ENCODE assay signal across 21 mouse cellular contexts in the genomic region with DNA sequence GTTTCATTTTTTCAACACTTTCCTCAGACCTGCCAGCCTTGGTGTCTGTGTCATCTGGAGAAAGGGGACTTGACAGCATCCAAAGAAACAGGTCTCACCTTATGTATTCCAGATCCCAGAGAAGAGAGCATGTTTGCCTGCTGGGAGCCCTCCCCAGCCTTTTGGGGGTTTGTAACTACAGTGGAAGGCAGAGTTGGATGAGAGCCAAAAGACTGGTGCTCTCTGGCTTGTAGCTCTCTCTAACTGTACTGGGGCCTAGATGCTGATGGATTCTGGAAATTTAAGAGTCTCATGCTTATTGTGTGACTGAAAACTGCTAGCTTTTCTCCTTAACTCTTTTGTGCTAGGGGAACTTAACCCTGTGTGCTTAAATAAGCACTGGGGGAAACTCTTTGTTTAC. TPM values are rescaled to one million over a fixed set of nuclear protein-coding genes. Genes with fewer than 3 reads are reported as not detected.
DNase-seq lines count a peak whose midpoint lies in the region; ATAC-seq and TF ChIP-seq lines count a peak whose summit lies in the region.
"Had no signal": no experiment of that assay in that cellular context is flagged by ENCODE, and none has a peak within 500 bp of the region (broad histone marks: within the 10 kb centered on the region; RNA-seq: fewer than 3 reads in every experiment).

No protein-coding gene starts in this region.

- H3K4me1 ChIP-seq in intestine, embryonic 14.5 days (replicated peaks; ENCODE audit: control insufficient read depth, insufficient read depth, low read length), result peaks cover 4% of the 10 kb centered on the region; the same call in 1 of the 2 replicates
- no peaks in the 10 kb centered on the region for H3K4me1 ChIP-seq in intestine, embryonic 16.5 days (ENCODE audit: control insufficient read depth, insufficient read depth, low read length)
- no peaks in the 10 kb centered on the region for H3K4me1 ChIP-seq in stomach, embryonic 14.5 days (ENCODE audit: control insufficient read depth, insufficient read depth, low read length)
- no peaks in the 10 kb centered on the region for H3K4me1 ChIP-seq in stomach, postnatal 0 days (replicated peaks; ENCODE audit: control insufficient read depth, insufficient read depth)
- H3K4me1 ChIP-seq: lung, embryonic 15.5 days had no signal

- no peak overlapping the region for H3K4me2 ChIP-seq in intestine, embryonic 14.5 days (ENCODE audit: low read length)
- no peak overlapping the region for H3K4me2 ChIP-seq in intestine, embryonic 16.5 days (ENCODE audit: low read depth, low read length)
- no peak overlapping the region for H3K4me2 ChIP-seq in stomach, embryonic 14.5 days (replicated peaks; ENCODE audit: low read depth, low read length)
- H3K4me2 ChIP-seq in stomach, postnatal 0 days (replicated peaks; ENCODE audit: low read depth), result no peak overlapping the region
- H3K4me2 ChIP-seq: lung, embryonic 15.5 days had no signal

- TF ChIP-seq EP300 in stomach, postnatal 0 days (optimal IDR thresholded peaks at IDR 0.05), result no peak

- H3K9ac ChIP-seq in intestine, embryonic 14.5 days (ENCODE audit: low read length), result no peak overlapping the region
- H3K9ac ChIP-seq in intestine, embryonic 16.5 days (ENCODE audit: low read depth, low read length), result no peak overlapping the region
- H3K9ac ChIP-seq in stomach, embryonic 14.5 days (replicated peaks; ENCODE audit: low read depth, low read length), result no peak overlapping the region
- no peak overlapping the region for H3K9ac ChIP-seq in stomach, postnatal 0 days (ENCODE audit: low read length)
- H3K9ac ChIP-seq: lung, embryonic 15.5 days had no signal

- TF ChIP-seq CTCF in stomach, postnatal 0 days (IDR thresholded peaks at IDR 0.05; ENCODE audit: low read depth), result no peak

- no peak for ATAC-seq in intestine, embryonic 14.5 days (replicated peaks; ENCODE audit: low FRiP score, low TSS enrichment, low read depth)
- no peak for ATAC-seq in intestine, embryonic 16.5 days
- no peak for ATAC-seq in stomach, embryonic 14.5 days (ENCODE audit: insufficient number of reproducible peaks, insufficient read depth, low FRiP score, low read depth)
- no peak for ATAC-seq in stomach, postnatal 0 days (ENCODE audit: low FRiP score, low TSS enrichment)
- ATAC-seq: intestine, postnatal 0 days had no signal

- H3K27me3 ChIP-seq in intestine, embryonic 14.5 days (replicated peaks; ENCODE audit: control insufficient read depth, insufficient read depth, low read length), result no peaks in the 10 kb centered on the region
- H3K27me3 ChIP-seq in intestine, embryonic 16.5 days (replicated peaks; ENCODE audit: control insufficient read depth, insufficient read depth, low read length), result no peaks in the 10 kb centered on the region
- no peaks in the 10 kb centered on the region for H3K27me3 ChIP-seq in stomach, embryonic 14.5 days (ENCODE audit: control insufficient read depth, insufficient read depth, low read length)
- H3K27me3 ChIP-seq in stomach, postnatal 0 days (ENCODE audit: control insufficient read depth, insufficient read depth, low read length), result no peaks in the 10 kb centered on the region
- H3K27me3 ChIP-seq: lung, embryonic 15.5 days had no signal

- H3K4me3 ChIP-seq in intestine, embryonic 14.5 days (ENCODE audit: low read depth, low read length), result no peak overlapping the region
- H3K4me3 ChIP-seq in intestine, embryonic 16.5 days (ENCODE audit: low read length), result no peak overlapping the region
- no peak overlapping the region for H3K4me3 ChIP-seq in stomach, embryonic 14.5 days (ENCODE audit: low read depth, low read length)
- no peak overlapping the region for H3K4me3 ChIP-seq in stomach, postnatal 0 days (ENCODE audit: low read depth, low read length)
- H3K4me3 ChIP-seq: left cerebral cortex, adult 2 months; lung, embryonic 15.5 days had no signal

- DNase-seq in cerebellum, postnatal 14 days, result peak; percentile 31 to 41
- DNase-seq in cerebellum, postnatal 4 days (ENCODE audit: low spot score in 2 of 2), result no peak
- DNase-seq in intestine, embryonic 14.5 days (ENCODE audit: low spot score), result no peak
- no peak for DNase-seq in stomach, postnatal 0 days (ENCODE audit: low spot score)
- no peak for DNase-seq in heart, postnatal 25 days (ENCODE audit: low spot score)
- DNase-seq in layer of hippocampus, adult 11-12 months (ENCODE audit: low spot score), result no peak
- DNase-seq: adrenal gland, adult 2 months; cerebellum, adult 11 months; gastrocnemius, postnatal 10 days; heart, adult 18-20 months; kidney, postnatal 14 days; right cerebral cortex, postnatal 14 days; thymus, postnatal 14 days had no signal

- peak overlapping the region; percentile 19; the same call in 1 of the 2 replicates for H3K27ac ChIP-seq in intestine, embryonic 14.5 days (ENCODE audit: low read depth)
- no peak overlapping the region for H3K27ac ChIP-seq in intestine, embryonic 16.5 days (ENCODE audit: low read length)
- H3K27ac ChIP-seq in stomach, embryonic 14.5 days (ENCODE audit: low read length), result peak overlapping the region; percentile 21; the same call in 1 of the 2 replicates
- no peak overlapping the region for H3K27ac ChIP-seq in stomach, postnatal 0 days (replicated peaks)
- H3K27ac ChIP-seq: left cerebral cortex, adult 2 months; lung, embryonic 15.5 days had no signal

- intact Hi-C loops in heart, postnatal 25 days (cut with DNase I), result no loop called here

- 0 out of 2 replicates have a peak, but pooled peaks cover 3% of the 10 kb centered on the region for H3K9me3 ChIP-seq in intestine, embryonic 14.5 days (ENCODE audit: control insufficient read depth, low read length)
- H3K9me3 ChIP-seq in intestine, embryonic 16.5 days (ENCODE audit: control insufficient read depth, low read length), result no peaks in the 10 kb centered on the region
- no peaks in the 10 kb centered on the region for H3K9me3 ChIP-seq in stomach, embryonic 14.5 days (ENCODE audit: control insufficient read depth, low read depth, low read length)
- H3K9me3 ChIP-seq in stomach, postnatal 0 days (ENCODE audit: control insufficient read depth, low read length), result no peaks in the 10 kb centered on the region
- H3K9me3 ChIP-seq: lung, embryonic 15.5 days had no signal

- H3K36me3 ChIP-seq in intestine, embryonic 14.5 days (ENCODE audit: control insufficient read depth, insufficient read depth, low read length), result no peaks in the 10 kb centered on the region
- no peaks in the 10 kb centered on the region for H3K36me3 ChIP-seq in intestine, embryonic 16.5 days (ENCODE audit: control insufficient read depth, insufficient read depth, low read length)
- no peaks in the 10 kb centered on the region for H3K36me3 ChIP-seq in stomach, embryonic 14.5 days (ENCODE audit: control insufficient read depth, insufficient read depth, low read length)
- no peaks in the 10 kb centered on the region for H3K36me3 ChIP-seq in stomach, postnatal 0 days (ENCODE audit: control insufficient read depth, insufficient read depth, low read length)
- H3K36me3 ChIP-seq: lung, embryonic 15.5 days had no signal

RNA-seq across cellular contexts. Expression of a gene that starts 47.4 kb away (rescaled TPM):
- 1.9 and 2.0 TPM in 2 replicates for polyA plus RNA-seq in intestine, embryonic 14.5 days (2014; fragmentation: Nextera tagmentation; extraction: Ambion mirVana)
- 1.6 TPM in 2 replicates for polyA plus RNA-seq in intestine, embryonic 16.5 days (2015; fragmentation: Nextera tagmentation; extraction: Ambion mirVana)
- polyA plus RNA-seq in stomach, embryonic 14.5 days (2014; fragmentation: Nextera tagmentation; extraction: Ambion mirVana), result 2.2 and 3.4 TPM in 2 replicates
- 1.3 and 1.4 TPM in 2 replicates for polyA plus RNA-seq in stomach, postnatal 0 days (2015; fragmentation: Nextera tagmentation; extraction: Ambion mirVana)
- total RNA-seq in heart, postnatal 25 days (2021), result not detected
- total RNA-seq: adrenal gland, adult 2 months; gastrocnemius, postnatal 10 days; liver, adult 2 months; MEL had no signal
- polyA plus RNA-seq: adrenal gland, adult 2 months; liver, adult 2 months; spleen, adult 2 months had no signal

Comparison
In these comparisons a context has a peak if more than half of its experiments do, and no peak if none do; other contexts are left out.
1. DNase-seq: peak in cerebellum, postnatal 14 days (2 of 2); none in cerebellum, postnatal 4 days (0 of 2), intestine, embryonic 14.5 days (single experiment), stomach, postnatal 0 days (single experiment), heart, postnatal 25 days (single experiment) and layer of hippocampus, adult 11-12 months (single experiment).
2. H3K27ac ChIP-seq: peak in intestine, embryonic 14.5 days (single experiment) and stomach, embryonic 14.5 days (single experiment); none in intestine, embryonic 16.5 days (single experiment) and stomach, postnatal 0 days (single experiment).